Mouse (Mus musculus) midbrain, embryonic 16.5 days (tissue): ENCODE data around the gene Ercc6. TPM values are rescaled to one million over a fixed set of nuclear protein-coding genes. Genes with fewer than 3 reads are reported as not detected.

ENCODE experiments used
- ATAC-seq: fragments of 200-750 bp; cut with Nextera tagmentation; 2 replicates; pipeline ENCODE4 v1.8.0; 2017; ENCODE audit warnings: moderate TSS enrichment
- H3K27ac ChIP-seq: fragments of 300-500 bp; sonication (generic); 2 replicates; pipeline ENCODE4 v1.5.1; 2014; ENCODE audit warnings: mild to moderate bottlenecking, low read length, mixed read lengths
- H3K27me3 ChIP-seq: fragments of 300-500 bp; sonication (generic); 2 replicates; pipeline ENCODE4 v1.6.1; 2014; ENCODE audit warnings: low read depth, low read length, mixed read lengths; ENCODE audit not compliant: control insufficient read depth, insufficient read depth
- H3K36me3 ChIP-seq: fragments of 300-500 bp; sonication (generic); 2 replicates; pipeline ENCODE4 v1.6.1; 2014; ENCODE audit warnings: mild to moderate bottlenecking, low read length, moderate library complexity, mixed read lengths; ENCODE audit not compliant: control insufficient read depth, insufficient read depth
- H3K4me1 ChIP-seq: fragments of 300-500 bp; sonication (generic); 2 replicates; pipeline ENCODE4 v1.6.1; 2014; ENCODE audit warnings: mild to moderate bottlenecking, low read length, mixed read lengths; ENCODE audit not compliant: control insufficient read depth, insufficient read depth
- H3K4me2 ChIP-seq: fragments of 300-500 bp; sonication (generic); 2 replicates; pipeline ENCODE4 v1.6.1; 2014; ENCODE audit warnings: mild to moderate bottlenecking, low read length, mixed read lengths
- H3K4me3 ChIP-seq: fragments of 300-500 bp; sonication (generic); 2 replicates; pipeline ENCODE4 v1.5.1; 2014; ENCODE audit warnings: low read depth, mild to moderate bottlenecking, low read length, moderate library complexity, mixed read lengths
- H3K9ac ChIP-seq: fragments of 300-500 bp; sonication (generic); 2 replicates; pipeline ENCODE4 v1.6.1; 2014; ENCODE audit warnings: low read depth, low read length, mixed read lengths
- H3K9me3 ChIP-seq: fragments of 300-500 bp; sonication (generic); replicated peaks from 2 replicates; pipeline ENCODE4 v1.6.1; 2014; ENCODE audit warnings: mild to moderate bottlenecking, low read length, mixed read lengths; ENCODE audit not compliant: control insufficient read depth, poor library complexity, severe bottlenecking
- WGBS: fragments of 180-500 bp; shearing (Covaris S2); extraction: QIAGEN DNeasy Blood & Tissue Kit; methylation state at CpG from one replicate; pipeline ENCODE4 v1.1.7; 2014; 5-methylcytosine and 5-hydroxymethylcytosine counted together
- polyA plus RNA-seq: library from polyadenylated mRNA; unstranded; fragments of >200 nt; fragmentation: Nextera tagmentation; extraction: Ambion mirVana; gene quantifications from 2 replicates; pipeline ENCODE4 v1.2.1, GENCODE M21; 2015

Gene Ercc6
- polyA plus RNA-seq, 1 experiment from 2014 or later, result 30.3 TPM

GRCm38 (mm10) chr14:32508105-32508835 is 5.1 kb upstream of the Ercc6 start:
- H3K9ac ChIP-seq, result no peak overlapping the region
- H3K4me3 ChIP-seq, result no peak overlapping the region
- no peak overlapping the region for H3K27ac ChIP-seq
- no peak overlapping the region for H3K4me2 ChIP-seq
- ATAC-seq, result no peak
- H3K9me3 ChIP-seq, result no peaks in the 10 kb centered on the region
- peaks cover 3% of the 10 kb centered on the region for H3K4me1 ChIP-seq
- H3K27me3 ChIP-seq, result no peaks in the 10 kb centered on the region
- H3K36me3 ChIP-seq, result no peaks in the 10 kb centered on the region
- 83% methylated on average over 10 of the region's 10 CpGs for WGBS

GRCm38 (mm10) chr14:32509443-32509961 is 3.8 kb upstream of the Ercc6 start:
- 83% methylated on average over 6 of the region's 6 CpGs for WGBS
- no peak overlapping the region for H3K4me2 ChIP-seq

GRCm38 (mm10) chr14:32512912-32513311 is 409 bp upstream of the Ercc6 start:
- H3K4me2 ChIP-seq, result peak overlapping the region; percentile 78
- whole genome bisulfite sequencing, result 41% methylated on average over 9 of the region's 9 CpGs
- peak overlapping the region; percentile 1 for H3K27ac ChIP-seq
- H3K36me3 ChIP-seq, result peaks cover 6% of the 10 kb centered on the region; the same call in 1 of the 2 replicates
- peak overlapping the region; percentile 33 for H3K9ac ChIP-seq
- H3K4me3 ChIP-seq, result peak overlapping the region; percentile 86
- H3K27me3 ChIP-seq, result no peaks in the 10 kb centered on the region
- peak; percentile 57 for ATAC-seq
- peaks cover 17% of the 10 kb centered on the region for H3K4me1 ChIP-seq
- H3K9me3 ChIP-seq, result no peaks in the 10 kb centered on the region

More at GRCm38 (mm10) chr14:32509443-32509961, 3.8 kb upstream of the Ercc6 start:
- no peaks in the 10 kb centered on the region for H3K27me3 ChIP-seq
- peaks cover 9% of the 10 kb centered on the region for H3K4me1 ChIP-seq
- no peak overlapping the region for H3K4me3 ChIP-seq
- no peaks in the 10 kb centered on the region for H3K9me3 ChIP-seq
- no peak for ATAC-seq
- no peak overlapping the region for H3K27ac ChIP-seq
- no peak overlapping the region for H3K9ac ChIP-seq
- H3K36me3 ChIP-seq, result no peaks in the 10 kb centered on the region

GRCm38 (mm10) chr14:32516086-32516485 is 2.8 kb downstream of the Ercc6 start:
- peaks cover 17% of the 10 kb centered on the region for H3K4me1 ChIP-seq
- no peak overlapping the region for H3K27ac ChIP-seq
- no peak overlapping the region for H3K9ac ChIP-seq
- no peaks in the 10 kb centered on the region for H3K27me3 ChIP-seq
- WGBS, result 92% methylated on average over 1 of the region's 1 CpGs
- no peak overlapping the region for H3K4me2 ChIP-seq
- no peak overlapping the region for H3K4me3 ChIP-seq
- no peaks in the 10 kb centered on the region for H3K9me3 ChIP-seq
- no peak for ATAC-seq
- peaks cover 17% of the 10 kb centered on the region for H3K36me3 ChIP-seq

- H3K4me2 ChIP-seq, result no peak overlapping the region
- WGBS, result 99% methylated on average over 2 of the region's 2 CpGs
- no peak overlapping the region for H3K9ac ChIP-seq
- H3K4me1 ChIP-seq, result peaks cover 14% of the 10 kb centered on the region
- ATAC-seq, result no peak
- H3K4me3 ChIP-seq, result no peak overlapping the region
- H3K27ac ChIP-seq, result no peak overlapping the region
- no peaks in the 10 kb centered on the region for H3K27me3 ChIP-seq
- no peaks in the 10 kb centered on the region for H3K9me3 ChIP-seq
- H3K36me3 ChIP-seq, result peaks cover 19% of the 10 kb centered on the region
Observed at GRCm38 (mm10) chr14:32518543-32518942, 5.2 kb downstream of the Ercc6 start.

- Histone ChIP-seq H3K4me1 (0 out of 2 replicates have a peak, but pooled peaks cover 2% of the 10 kb centered on the region), H3K27ac (no peak overlapping the region), H3K9me3 (no peaks in the 10 kb centered on the region), H3K36me3 (peaks cover 19% of the 10 kb centered on the region), H3K4me3 (no peak overlapping the region), H3K27me3 (no peaks in the 10 kb centered on the region), H3K4me2 (no peak overlapping the region), H3K9ac (no peak overlapping the region)
- 80% methylated on average over 7 of the region's 7 CpGs for WGBS
- ATAC-seq, result no peak
Observed at GRCm38 (mm10) chr14:32520400-32520926, 7.1 kb downstream of the Ercc6 start.

GRCm38 (mm10) chr14:32522336-32522735 is 9.0 kb downstream of the Ercc6 start:
- H3K9ac ChIP-seq, result no peak overlapping the region
- H3K27ac ChIP-seq, result no peak overlapping the region
- H3K36me3 ChIP-seq, result peaks cover 14% of the 10 kb centered on the region
- no peak overlapping the region for H3K4me3 ChIP-seq
- no peaks in the 10 kb centered on the region for H3K27me3 ChIP-seq
- no peak for ATAC-seq
- H3K9me3 ChIP-seq, result no peaks in the 10 kb centered on the region
- no peak overlapping the region for H3K4me2 ChIP-seq
- no peaks in the 10 kb centered on the region for H3K4me1 ChIP-seq
- 78% methylated on average over 2 of the region's 2 CpGs for WGBS

GRCm38 (mm10) chr14:32524071-32524470 is 10.8 kb downstream of the Ercc6 start:
- 91% methylated on average over 1 of the region's 1 CpGs for WGBS
- no peak overlapping the region for H3K4me3 ChIP-seq
- no peak overlapping the region for H3K4me2 ChIP-seq

GRCm38 (mm10) chr14:32525996-32526705 is 12.8 kb downstream of the Ercc6 start:
- no peak for ATAC-seq
- no peak overlapping the region for H3K9ac ChIP-seq
- WGBS, result 74% methylated on average over 14 of the region's 14 CpGs
- H3K4me3 ChIP-seq, result no peak overlapping the region
- peaks cover 2% of the 10 kb centered on the region for H3K36me3 ChIP-seq
- no peak overlapping the region for H3K4me2 ChIP-seq
- H3K9me3 ChIP-seq, result no peaks in the 10 kb centered on the region
- no peaks in the 10 kb centered on the region for H3K27me3 ChIP-seq
- no peaks in the 10 kb centered on the region for H3K4me1 ChIP-seq
- H3K27ac ChIP-seq, result no peak overlapping the region

More at GRCm38 (mm10) chr14:32524071-32524470, 10.8 kb downstream of the Ercc6 start:
- Histone ChIP-seq H3K36me3 (peaks cover 7% of the 10 kb centered on the region), H3K27ac (no peak overlapping the region), H3K4me1 (no peaks in the 10 kb centered on the region), H3K9me3 (no peaks in the 10 kb centered on the region), H3K27me3 (no peaks in the 10 kb centered on the region), H3K9ac (no peak overlapping the region)
- ATAC-seq, result no peak
